Mouse (Mus musculus) right cerebral cortex, adult 18-20 months (tissue): Measurements from ENCODE around the gene Iqca.

ENCODE experiments used
- DNase-seq: peaks from one replicate; pipeline ENCODE4 v3.0.0; 2022; ENCODE audit warnings: mixed read lengths

Iqca gene

DNA sequence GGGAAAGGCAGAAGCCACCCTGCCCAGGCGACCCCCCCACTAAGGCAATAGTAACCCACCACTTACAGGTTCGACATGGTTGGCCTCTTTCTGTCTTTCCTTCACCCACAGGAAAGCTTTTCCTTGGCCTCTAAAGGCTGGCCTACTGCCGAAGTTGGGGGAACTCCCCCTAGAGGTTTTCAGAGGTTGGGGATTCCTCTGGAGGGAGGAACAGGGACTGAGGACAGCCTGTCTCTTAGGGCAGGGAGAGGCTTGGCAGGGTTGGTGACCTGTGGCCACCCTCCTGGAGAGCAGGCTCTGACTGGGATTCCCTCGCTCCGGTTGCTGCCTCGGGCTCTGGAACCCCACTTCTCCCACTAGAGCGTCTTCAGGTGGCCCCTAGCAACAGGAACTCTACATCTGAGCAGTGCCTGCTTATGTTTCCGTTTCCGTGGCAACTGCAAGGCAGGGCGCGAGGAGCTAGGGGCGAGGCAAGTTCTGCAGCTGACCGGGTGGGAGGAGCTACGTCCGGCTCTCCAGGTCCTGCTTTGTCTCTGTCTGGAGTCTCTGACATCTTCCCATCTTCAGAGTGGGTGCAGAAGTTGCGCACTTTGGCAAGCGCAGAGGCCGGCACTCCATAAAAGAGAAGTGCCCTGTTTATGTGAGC lies at the start of gene Iqca:
TSS of gene Iqca (minus strand) at position 303 of the 646 bp plus-strand sequence.
- peak; percentile 75 for DNase-seq

DNA sequence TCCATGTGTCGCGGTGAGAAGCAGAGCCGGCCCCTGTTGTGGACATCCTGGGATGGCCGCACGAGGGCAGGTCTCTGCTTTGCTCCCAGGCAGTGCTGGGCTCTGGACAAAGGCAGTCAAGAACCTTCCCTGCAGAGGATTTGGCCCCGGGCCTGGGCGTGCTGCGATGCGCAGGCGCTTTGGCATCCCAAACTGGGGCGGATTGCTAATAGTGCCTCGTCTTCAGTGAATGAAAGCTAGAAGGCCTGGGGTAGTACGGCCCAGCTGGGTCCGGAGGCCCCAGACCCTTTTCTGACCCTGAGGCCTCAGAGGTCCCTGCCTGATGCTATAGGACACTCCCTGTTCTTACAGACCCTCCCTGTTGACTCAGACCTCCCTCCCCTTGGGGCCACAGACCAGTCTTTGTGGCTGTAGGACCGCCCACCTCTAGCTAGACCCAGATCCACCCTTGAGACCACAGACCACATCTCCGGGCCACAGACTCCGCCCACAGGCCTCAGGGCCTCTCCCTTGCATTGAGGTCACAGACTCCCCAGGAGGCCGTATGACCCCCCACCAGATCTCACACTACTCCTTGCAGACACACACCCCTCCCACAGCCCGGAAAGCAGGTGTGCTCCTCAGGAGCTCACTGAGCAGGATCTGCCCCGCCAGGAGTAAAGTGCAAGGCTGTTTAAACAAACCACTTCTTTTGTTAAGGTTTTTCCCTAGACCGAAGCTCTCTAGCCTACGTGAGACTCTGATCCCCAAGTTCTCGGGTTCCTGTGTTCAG lies 49.2 kb upstream of the Iqca start:
- no peak for DNase-seq

DNA sequence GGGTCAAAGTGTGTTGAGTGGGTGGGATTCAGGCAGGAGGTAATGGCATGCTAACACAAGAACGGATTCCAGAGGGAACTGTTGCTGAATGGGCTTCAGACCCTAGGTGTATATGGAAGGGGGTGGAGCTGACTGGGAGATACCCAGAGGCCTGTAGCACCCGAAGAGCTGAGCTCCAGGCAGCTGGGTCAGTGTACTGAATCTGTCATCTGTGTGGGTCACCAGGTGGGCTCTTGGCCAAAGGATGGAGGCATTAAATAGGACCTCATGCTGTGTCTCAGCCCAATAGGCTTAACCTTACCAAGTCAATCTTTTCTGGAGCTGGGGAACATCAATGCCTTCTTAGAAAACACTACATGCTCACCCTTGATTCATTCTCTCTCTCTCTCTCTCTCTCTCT lies 48.5 kb upstream of the Iqca start:
- DNase-seq = no peak

DNA sequence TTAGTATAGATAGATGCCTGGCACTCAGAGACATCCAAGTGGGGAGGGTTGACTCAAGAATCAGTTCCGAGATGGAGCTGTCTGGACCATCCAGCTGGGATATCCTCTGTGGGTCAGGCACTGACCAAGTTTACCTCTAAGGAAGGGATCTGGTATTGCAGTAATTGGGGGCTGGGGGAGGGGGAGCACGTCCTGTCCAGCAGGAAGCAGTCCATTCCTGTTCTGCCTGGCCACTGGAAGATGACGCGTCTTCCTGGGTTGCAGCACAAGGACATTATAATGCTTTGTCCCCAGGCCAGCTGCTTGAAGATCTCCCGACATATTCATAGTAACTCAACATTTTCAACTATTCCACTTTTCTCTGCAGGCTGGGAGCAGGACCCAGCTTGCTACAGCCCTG lies 48.0 kb upstream of the Iqca start:
- no peak for DNase-seq

DNA sequence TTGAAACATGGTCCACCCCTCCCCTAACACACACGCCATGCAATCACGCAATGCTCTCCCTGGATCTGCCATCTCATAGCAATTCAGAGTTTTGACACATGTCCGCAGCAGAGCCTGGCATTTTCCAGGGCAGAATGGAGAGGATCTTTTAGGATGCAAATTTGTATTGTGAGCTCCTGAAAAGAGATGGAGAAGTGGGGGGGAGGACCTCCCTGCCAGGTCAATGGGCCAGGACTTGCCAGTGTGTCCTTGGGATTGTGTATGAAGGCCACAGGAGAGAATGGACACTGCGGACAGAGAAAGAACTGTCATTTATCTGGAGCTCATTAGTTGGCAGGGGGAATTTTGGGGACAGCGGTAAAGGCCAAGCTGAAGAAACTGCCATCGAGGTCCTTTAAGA lies 35.8 kb upstream of the Iqca start:
- DNase-seq = no peak

DNA sequence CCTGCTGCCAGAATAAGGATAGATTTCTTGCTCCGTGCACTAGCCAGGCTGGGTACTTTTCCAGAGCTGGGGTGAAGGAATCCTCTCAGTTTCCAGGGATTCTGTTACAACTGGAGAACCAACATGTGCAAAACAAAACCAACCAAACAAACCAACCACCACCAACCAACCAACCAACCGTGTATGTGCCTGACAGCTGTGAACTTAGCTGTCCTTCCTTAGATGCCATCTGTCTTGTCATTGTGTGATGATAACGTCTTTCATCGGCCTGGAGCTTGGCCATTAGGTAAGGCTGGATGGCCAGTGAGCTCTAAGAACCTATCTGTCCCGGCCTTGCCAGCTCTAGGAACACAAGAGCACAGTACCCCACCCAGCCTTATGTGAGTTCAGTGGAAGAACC lies 33.7 kb upstream of the Iqca start:
- DNase-seq = no peak

DNA sequence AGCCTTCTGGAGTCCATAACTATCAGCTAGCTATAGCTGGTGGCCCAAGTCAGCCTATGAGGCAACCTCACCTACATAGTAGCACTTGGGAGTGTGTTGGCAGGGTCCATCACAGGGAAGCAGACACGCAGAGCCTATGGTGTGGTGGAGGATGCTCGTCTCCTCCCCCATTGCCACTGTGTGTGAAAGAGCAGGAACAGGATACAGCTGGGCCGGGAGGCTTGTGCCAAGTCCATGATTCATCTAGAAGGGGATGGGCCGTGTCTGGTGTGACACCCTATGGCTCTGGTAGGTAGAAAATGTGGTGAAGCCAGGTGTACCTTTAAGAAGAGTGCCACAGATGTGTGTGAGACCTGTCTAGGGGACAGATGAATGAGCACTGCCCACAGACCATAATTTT lies 33.0 kb upstream of the Iqca start:
- no peak for DNase-seq

DNA sequence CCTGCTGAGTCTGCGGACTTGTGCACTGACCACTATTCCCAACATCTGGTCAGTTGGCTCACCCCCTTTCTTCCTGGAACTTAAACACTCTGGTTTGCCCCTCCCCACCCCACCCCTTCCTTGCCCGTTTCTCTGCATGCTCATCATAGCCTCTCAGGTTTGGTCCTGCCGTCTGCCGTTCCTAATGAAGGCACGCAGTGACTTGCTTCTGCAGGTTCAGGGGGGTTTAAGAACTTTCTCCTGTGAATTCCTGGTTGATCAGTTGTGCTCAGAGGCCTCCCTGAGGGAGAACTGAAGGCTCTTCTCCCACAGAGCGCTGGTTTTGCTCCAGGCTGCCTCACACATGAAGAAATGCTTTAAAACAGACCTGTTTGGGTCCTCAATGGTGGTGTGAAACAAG lies 30.4 kb upstream of the Iqca start:
- no peak for DNase-seq

DNA sequence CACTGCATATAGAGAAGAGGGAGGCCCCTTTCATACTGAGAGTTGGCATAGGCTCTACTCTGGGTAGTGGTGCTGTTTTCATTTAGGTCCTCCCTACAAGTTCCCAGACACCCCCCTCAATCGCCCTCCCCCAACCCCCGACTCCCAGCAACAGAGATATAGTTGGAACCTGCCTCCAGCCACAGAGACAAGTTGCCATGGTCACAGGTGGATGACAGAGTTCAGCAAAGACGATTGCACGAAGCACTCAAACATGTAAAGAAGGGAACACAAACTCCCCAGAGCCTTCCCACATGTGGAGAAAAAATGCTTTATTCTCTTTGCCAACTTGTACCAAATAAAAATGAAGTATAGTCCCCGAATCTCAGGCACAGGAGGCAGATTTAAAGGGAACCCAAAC lies 29.3 kb upstream of the Iqca start:
- no peak for DNase-seq

DNA sequence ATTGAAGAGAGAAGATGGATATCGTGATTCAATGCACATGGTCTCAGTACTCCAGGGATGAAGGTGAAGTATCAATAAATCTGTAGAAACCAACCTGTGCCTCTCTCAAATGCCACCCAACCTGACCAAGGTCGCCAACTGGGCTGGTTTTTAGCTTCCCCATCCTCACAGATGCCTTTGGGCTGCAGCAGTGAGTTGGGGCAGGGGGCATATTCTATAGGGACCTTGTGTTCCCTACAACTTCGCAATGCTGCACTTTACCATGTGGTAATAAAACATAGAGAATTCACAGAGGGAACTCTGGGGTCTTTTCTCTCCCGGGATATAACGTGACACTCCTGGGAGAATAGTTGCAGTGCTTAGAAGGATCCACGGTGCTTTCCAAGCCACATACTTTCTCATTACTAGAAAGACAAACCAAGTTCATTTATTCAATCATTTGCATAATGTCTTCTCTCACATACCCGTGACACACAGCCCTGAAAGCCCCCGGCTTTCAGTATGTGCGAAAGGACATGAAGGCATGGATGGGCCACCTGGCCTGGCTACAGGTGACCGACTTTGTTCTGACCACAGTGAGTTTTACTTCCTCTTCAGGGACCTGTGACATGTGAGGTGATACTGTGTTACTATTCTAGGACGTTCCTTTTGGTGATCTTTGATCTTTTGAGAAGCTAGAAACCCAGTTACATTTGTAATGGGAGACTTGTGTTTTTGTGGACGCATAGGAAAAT lies 27.9 kb upstream of the Iqca start:
- DNase-seq = no peak

DNA sequence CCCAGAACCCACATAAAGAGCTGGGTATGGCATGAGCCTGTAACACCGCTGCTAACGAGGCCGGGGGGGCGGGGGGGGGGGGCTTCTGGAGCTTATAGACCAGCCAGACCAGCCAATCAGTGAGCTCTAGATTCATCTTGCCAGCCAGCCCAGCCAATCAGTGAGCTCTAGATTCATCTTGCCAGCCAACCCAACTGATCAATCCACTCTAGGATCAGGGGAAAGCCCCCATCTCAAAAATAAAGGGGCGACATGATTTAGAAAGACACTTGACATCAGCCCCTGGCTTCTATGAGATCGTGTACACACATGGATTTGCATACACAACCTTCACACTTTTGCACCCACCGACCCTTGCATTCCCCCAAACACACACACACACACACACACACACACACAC lies 27.3 kb upstream of the Iqca start:
- no peak for DNase-seq

DNA sequence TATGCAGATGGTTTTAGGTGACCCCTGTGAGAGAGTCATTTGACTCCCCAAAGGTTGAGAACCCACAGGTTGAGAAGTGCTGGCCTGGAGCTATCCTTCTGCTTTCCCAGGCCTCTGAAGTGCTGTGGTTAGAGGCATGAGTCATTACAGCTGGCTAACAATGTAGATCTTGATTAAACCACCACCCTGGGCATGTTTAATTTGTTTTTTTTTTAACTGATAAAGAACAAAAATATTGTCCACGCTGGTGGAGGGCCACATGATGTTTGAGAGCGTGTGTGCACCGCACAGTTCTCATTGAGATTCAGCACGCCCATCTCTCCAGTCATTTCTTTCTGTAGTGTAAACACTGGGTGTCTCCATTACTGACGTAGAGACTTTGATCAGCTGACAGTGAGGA lies 24.8 kb upstream of the Iqca start:
- no peak for DNase-seq

DNA sequence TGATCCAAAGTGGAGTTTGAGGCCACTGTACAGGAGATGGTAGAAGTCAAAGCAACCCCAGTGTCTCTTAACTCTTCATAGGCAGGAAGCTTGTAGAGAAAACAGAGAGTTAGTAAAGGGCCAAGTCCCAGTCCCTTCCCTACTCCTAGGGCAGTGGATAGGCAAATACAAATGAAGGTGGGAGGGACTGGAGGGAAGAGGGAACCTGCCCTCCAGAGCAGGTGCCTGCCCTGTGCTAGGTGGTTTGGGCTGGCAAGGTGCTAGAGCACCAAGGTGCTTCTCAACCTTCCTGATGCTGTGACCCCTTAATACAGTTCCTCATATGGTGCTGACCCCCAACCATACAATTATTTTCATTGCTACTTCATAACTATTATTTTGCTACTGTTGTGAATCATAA lies 24.4 kb upstream of the Iqca start:
- no peak for DNase-seq

DNA sequence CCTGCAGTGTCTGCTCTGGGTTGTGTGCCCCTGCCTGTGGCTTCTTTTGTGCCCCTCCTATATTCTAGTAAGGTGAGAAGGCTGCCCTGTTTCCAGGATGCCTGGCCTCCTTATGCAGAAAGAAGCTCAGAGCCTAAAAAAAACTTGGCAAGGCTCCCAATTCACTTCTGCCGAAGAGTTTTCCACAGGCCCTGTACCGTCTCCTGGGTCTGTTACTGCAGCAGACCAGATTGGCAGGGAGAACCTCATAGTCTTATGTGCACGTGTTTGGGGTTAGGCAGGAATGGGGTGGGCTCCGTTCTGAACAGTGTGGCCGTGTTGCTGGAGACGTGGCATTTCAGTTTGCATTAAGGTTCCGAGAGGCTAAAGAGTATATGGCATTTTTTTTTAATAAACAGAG lies 23.0 kb upstream of the Iqca start:
- peak; percentile 3 for DNase-seq

DNA sequence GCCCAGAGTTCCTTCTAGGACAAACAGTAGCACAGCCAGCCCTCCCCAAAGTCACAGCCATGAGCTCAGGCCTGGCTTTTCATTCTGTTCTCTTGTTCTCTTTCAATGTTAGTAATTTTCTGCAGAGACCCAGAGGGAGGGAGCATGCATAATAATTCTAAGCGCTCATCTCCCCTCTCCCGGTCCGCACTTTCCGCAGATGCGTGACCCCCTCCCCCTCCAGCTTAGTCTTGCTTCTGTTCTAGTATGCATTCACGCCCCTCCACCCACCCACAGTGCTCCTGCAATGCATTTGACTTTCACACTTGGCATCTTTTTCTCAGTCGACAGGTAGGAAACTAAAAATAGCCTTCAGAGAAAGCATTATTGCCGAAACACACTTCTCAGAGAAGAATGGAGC lies 21.1 kb upstream of the Iqca start:
- DNase-seq = no peak

DNA sequence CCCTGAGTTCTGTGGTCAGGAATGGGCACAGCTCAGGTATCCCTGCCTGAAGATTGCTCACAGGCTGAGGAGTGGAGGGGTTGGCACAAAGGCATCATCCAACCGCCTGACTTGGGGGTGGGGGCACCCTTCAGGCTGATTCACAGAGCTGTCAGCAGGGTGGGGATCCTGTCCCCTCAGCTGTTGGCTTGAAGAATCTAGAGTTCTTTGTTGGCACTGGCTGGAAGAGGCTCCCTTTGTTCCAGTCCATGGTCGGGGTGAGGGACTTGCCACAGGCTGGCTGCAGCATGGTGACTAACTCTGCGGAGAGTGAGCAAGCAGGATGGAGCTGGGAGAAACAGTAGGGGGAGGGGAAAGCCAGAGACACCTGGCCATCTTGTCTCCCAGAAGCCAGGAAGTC lies 11.1 kb upstream of the Iqca start:
- DNase-seq = no peak

DNA sequence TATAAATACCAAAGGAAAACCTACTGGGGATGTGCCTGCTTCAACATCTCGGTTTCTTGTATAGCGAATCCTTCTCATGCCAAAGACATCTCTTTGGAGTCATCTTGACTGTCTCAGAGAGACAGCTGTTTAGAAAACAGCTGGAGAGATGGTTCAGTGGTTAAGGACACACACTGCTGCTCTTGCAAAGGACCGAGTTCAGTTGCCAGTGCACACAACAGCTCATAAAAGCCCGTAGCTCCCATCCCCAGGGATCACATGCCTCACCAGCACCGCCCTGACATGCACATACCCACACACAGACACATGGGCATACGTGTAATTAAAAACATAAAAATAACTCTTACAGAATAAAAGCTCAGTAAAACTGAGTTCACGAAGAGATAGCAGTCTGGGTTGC lies 10.0 kb upstream of the Iqca start:
- DNase-seq = no peak

DNA sequence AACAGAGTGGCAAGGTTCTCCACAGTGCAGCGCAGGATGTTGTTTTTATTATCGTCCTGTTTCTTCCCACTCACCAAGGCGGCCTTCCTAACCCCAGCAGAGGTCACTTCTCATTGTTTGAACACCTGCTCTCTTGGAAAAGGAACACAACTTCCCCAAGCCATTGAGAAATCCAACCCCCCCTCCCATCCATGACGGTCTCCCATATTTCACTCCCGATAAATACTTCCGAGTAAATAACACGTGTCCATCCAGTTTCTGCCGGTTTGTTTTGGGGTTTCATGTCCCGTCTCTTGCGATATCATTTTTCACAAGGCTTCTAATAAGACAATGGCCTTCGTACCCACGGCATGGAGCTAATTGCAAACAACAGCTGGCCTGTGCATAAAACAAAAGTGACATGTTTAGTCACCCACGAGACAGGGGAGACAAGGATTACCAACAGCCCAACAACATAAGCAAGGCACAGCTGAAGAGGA lies 9.2 kb upstream of the Iqca start:
- no peak for DNase-seq

DNA sequence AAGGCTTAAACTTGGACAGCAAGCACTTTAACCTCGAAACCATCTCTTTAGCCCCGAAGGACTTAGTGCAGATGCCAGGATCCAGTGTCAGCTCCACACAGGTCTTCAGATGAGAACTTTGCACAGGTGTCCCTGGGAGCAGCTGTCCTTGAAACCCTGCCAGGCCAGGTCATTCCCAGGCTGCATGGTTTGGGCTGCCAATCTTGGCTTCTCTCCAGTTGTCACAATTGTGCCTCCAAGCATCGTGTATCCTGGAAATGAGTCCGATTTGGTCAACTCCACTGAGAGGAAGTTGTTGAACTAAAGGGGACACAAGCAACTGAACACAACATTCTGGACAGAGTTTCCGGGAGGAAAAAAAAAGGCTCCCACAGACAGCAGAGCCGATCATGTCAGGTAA lies 8.4 kb upstream of the Iqca start:
- DNase-seq = no peak

DNA sequence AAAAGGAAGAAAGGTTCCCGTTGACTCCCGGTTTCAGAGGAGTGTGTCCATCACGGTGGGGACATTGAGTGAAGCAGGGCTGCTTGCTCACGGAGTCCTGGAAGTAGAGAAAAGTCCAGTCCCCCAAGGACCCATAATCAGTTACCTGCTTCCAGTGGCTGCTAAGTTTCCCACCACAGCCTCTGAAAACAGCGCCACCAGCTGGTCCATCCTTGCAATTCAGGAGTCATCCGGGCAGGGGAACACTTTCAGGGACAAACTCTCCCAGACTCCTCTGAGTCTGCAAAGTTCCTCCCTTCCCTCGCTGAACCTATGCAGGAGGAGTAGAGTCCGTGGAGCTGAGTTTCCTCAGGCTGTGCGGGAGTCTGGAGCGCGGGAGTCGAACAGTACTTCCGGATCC lies 6.7 kb upstream of the Iqca start:
- DNase-seq = no peak

DNA sequence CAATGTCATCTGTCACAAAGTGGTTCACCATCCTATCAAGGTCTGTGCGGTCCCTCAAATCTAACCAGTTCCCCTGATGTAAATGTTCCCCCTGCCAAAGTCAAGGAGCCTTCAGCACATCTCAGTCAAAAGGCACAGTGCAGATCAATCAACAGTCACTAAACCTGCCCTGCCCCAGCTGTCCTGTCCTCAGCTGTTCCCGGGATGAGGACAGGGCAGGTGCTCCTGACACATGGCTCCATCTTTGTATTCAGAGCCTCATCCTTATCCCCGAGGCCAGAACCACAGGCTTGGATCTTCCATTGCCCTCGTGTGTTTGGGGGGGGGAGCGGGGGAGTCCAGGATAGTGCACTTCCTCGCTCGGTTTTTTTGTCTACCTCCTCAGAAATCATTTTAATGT lies 3.4 kb upstream of the Iqca start:
- no peak for DNase-seq

DNA sequence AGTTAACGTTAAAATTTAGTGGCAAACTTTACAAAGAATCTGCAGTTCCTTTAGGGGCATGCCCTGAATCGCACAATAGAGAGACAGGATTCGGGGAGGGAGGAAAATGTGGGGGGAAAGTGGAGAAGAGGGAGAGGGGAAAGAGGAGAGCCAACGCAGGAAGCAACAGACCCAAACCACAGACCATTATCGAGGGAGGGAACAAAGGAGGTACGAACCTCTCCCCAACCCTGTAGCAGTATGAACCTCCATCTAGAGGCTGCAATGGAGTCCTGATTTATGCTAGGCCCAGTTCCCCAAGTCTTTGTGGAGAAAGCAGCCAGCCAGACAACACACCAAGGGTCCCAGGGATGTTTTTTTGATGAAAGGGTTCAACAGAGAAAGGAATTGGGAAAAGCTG lies 586 bp upstream of the Iqca start:
- no peak for DNase-seq

DNA sequence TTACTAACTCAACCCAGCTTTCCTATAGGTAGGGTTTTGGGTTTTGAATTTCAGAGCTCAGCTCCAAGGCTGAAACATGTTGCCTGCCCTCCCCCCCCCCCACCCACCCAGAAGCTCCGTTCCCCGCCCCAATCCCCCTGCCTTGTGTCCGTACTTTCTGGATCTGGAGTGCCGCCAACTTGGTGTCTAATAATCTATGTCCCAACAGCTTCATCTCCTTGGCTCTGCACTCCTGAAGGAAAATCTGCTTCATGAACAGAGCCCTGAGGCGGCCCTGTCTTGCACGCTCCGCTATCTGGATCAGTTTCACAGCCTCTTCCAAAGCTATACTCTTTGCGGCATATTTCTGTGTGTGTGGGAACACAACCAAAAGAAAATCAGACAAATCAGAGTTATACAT lies 13.5 kb downstream of the Iqca start:
- DNase-seq = no peak

DNA sequence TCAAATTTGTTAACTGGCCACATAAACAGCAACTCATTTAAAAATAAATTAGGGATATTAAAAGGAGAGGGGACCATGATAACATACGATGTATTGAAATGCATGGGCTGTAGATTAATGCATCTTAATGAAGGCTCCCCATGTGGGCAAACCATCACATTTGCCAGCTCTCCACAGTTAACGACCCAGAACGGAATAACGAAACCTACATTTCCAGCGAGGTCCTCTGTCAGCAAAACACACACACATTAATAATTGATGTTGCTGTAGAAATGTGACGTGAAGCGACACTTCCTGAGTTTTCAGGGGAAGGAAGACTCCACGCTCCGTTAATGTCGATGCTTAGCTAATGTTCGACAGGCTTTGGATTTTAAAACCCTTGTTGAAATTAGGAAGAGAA lies 20.8 kb downstream of the Iqca start:
- DNase-seq = no peak
